Mouse (Mus musculus) gastrocnemius, postnatal 36 days (tissue): ENCODE measurements around the gene Eno2. TPM values are rescaled to one million over a fixed set of nuclear protein-coding genes. Genes with fewer than 3 reads are reported as not detected.

Experiments
- DNase-seq, 2 experiments: peaks; one replicate each; pipeline ENCODE4 v3.0.0; 2022
- intact Hi-C: fragments of 180-260 bp; cut with DNase I; formaldehyde crosslinking; loops from one replicate; pipeline ENCODE4 v1.15.1; 2025
- microRNA-seq, 2 experiments: library from miRNA; unstranded; fragments of <30 nt; microRNA quantifications; one replicate each; pipeline ENCODE4 v1.2.0; 2021
- total RNA-seq, 2 experiments: library from RNA; stranded (reverse); gene quantifications; 2 replicates each; pipeline ENCODE4 v1.2.3; 2021

Gene Eno2
- total RNA-seq, 2 experiments from 2014 or later: 1.4 to 1.8 TPM

GRCm38 (mm10) chr6:124719354-124719978 lies 50.0 kb downstream of the Eno2 start:
- intact Hi-C loops: loop anchor here (2.0 to 10.0 kb wide), 2 partner anchors 17 to 315 kb away; partner anchors contain the start of gene Ing4
- no peak for DNase-seq

GRCm38 (mm10) chr6:124718703-124719102 lies 50.8 kb downstream of the Eno2 start:
- intact Hi-C loops: loop anchor here (2.0 to 10.0 kb wide), 2 partner anchors 18 to 316 kb away; partner anchors contain the start of gene Ing4
- DNase-seq: no peak

DNA sequence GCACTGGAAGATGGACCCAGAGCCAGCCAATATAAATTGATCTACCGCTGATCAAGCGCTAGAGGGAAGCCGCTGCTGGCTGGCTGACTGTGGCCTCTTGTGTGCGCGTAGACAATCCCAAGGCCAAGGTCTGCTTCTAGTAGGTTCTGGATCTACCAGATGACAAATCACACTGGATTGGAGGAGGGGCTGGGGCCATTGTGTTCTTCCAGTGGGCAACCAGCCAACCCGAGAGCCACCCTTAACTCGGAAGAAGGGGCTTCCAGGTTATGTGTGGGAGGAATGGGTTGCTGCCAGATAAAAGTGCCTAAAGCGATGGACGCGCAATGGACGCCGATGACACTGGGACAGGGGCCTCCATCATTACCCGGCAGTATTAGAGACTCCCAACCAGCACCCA lies 51.5 kb downstream of the Eno2 start:
- DNase-seq: no peak
- intact Hi-C loops: loop anchor here (2.0 to 10.0 kb wide), 2 partner anchors 19 to 317 kb away; partner anchors contain the start of gene Ing4

GRCm38 (mm10) chr6:124716864-124717490 lies 52.5 kb downstream of the Eno2 start:
- no peak for DNase-seq
- intact Hi-C loops: loop anchor here (10.0 kb wide), 1 partner anchor 318 kb away; the partner anchor contains the start of gene Ing4

DNA sequence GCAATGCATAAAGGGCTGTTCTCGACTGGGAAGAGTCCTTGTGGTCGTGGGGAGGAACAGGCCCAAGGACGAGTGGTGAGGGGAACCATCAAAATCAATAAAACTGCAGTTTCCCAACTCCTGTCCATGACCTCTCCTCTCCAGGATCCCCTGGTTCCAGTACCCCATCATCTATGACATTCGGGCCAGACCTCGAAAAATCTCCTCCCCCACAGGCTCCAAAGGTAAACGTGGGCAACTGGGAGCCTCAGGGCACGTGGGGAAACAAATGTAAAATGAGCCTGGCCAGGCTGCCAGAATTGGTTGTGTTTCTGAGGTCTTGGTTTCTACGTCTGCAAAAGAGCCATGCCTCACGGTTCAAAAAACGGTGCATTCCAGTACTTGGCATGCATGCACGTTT lies 56.6 kb downstream of the Eno2 start:
- intact Hi-C loops: loop anchor here (5.0 to 10.0 kb wide), 2 partner anchors 44 to 322 kb away; partner anchors contain the start of genes Atn1, Gm45234 and Ing4

DNA sequence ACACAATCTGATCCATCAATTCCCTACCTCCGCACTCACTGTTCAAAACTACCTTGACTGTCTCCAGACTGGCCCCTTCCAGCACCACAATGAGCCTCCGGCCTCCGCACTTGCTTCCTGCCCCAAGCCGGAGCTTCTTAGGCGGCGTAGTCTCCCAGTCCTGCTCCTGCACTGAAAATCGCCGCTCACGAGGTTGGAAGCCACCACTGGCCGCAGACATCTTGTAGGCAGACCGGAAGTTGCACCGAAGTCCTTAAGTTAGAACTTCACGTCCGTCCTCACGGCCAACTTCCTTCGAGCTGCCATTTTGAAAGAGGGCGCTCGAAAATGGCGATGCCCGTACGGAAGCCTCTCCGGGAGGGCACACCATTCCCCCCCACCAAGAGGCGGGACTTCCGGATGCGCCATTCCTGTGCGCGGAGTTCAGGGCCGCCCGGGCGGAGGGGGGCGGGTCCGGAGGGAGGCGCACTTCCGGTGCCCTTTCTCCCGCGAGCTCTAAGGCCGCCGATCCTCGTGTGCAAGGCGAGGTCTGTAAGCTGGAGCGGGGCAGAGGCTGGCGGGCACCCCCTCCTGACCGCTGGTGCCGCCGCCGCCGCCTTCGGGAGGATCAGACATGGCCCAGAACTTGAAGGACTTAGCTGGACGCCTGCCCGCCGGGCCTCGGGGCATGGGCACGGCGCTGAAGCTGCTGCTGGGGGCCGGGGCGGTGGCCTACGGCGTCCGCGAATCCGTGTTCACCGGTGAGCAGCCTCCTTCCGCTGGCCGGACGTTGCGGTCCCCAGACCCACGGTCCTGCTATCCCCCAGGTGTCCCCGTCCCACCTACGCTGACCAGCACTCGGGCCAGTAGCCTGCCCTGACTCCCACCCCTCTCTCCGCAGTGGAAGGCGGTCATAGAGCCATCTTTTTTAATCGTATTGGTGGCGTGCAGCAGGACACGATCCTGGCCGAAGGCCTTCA lies 57.4 kb downstream of the Eno2 start, which contains the start of the genes Emg1 and Phb2:
Gene Emg1 (minus strand): TSS at position 355 of the 959 bp plus-strand sequence.
Gene Phb2 (plus strand): TSS at position 513 of the 959 bp plus-strand sequence.
- intact Hi-C loops: loop anchor here (5.0 to 10.0 kb wide), 2 partner anchors 45 to 323 kb away; partner anchors contain the start of genes Atn1, Gm45234 and Ing4
- peak; percentile 96 to 99 for DNase-seq

More for the DNA sequence above, 56.6 kb downstream of the Eno2 start:
- no peak for DNase-seq

Small RNA genes within 50 kb of the gene (microRNA-seq; reads per million reads assigned to microRNA genes)
- gene Mir141: 0 to 2.1 reads per million in 2 experiments
- 9.7 to 20.8 reads per million in 2 experiments for gene Mir200c

Other genes with a start within 250 kb of the Eno2 start
- 10 to 100 TPM; 17.5 TPM for gene C1s1, start 227.3 kb downstream of the Eno2 start, total RNA-seq
- 1 to 10 TPM in 1 of 2 experiments, under 1 TPM in 1; 0.89 to 1.2 TPM for gene C1rb, start 199.4 kb downstream of the Eno2 start, total RNA-seq
- gene C1s2, start 133.6 kb downstream of the Eno2 start, total RNA-seq: under 1 TPM; 0.32 to 0.56 TPM
- gene Lpcat3, start 106.6 kb downstream of the Eno2 start, total RNA-seq: 10 to 100 TPM; 16.3 to 18.3 TPM
- 10 to 100 TPM; 51.9 to 53.8 TPM for gene Emg1, start 57.5 kb downstream of the Eno2 start, total RNA-seq
- 100 to 1,000 TPM; 140 to 161 TPM for gene Phb2, start 57.3 kb downstream of the Eno2 start, total RNA-seq
- gene Ptpn6, start 31.0 kb downstream of the Eno2 start, total RNA-seq: 1 to 10 TPM in 1 of 2 experiments, under 1 TPM in 1; 0.64 to 2.5 TPM
- gene Grcc10, start 28.3 kb downstream of the Eno2 start, total RNA-seq: 100 to 1,000 TPM; 150 to 160 TPM
- under 1 TPM in 1 of 2 experiments, not detected in 1; 0.08 TPM for gene Gm45234, start 13.7 kb downstream of the Eno2 start, total RNA-seq
- 10 to 100 TPM; 38.3 to 40.7 TPM for gene Atn1, start 13.1 kb downstream of the Eno2 start, total RNA-seq
- under 1 TPM in 1 of 2 experiments, not detected in 1; 0.18 TPM for gene Lrrc23, start 10.1 kb upstream of the Eno2 start, total RNA-seq
- gene Spsb2, start 39.0 kb upstream of the Eno2 start, total RNA-seq: 1 to 10 TPM; 2.3 to 2.5 TPM
- 1,000 to 10,000 TPM; 2,608 to 3,105 TPM for gene Tpi1, start 44.6 kb upstream of the Eno2 start, total RNA-seq
- 10 to 100 TPM; 41.7 to 43.2 TPM for gene Usp5, start 59.8 kb upstream of the Eno2 start, total RNA-seq
- 1 to 10 TPM; 1.5 to 1.8 TPM for gene Cdca3, start 59.9 kb upstream of the Eno2 start, total RNA-seq
- gene Gnb3, start 70.6 kb upstream of the Eno2 start, total RNA-seq: 1 to 10 TPM; 1.2 to 1.6 TPM
- 1 to 10 TPM; 7.5 to 7.9 TPM for gene P3h3, start 88.1 kb upstream of the Eno2 start, total RNA-seq
- under 1 TPM; 0.12 to 0.23 TPM for gene Gpr162, start 94.3 kb upstream of the Eno2 start, total RNA-seq
- gene Cd4, start 118.5 kb upstream of the Eno2 start, total RNA-seq: 1 to 10 TPM in 1 of 2 experiments, not detected in 1; 2.8 TPM
- gene Lag3, start 142.0 kb upstream of the Eno2 start, total RNA-seq: under 1 TPM in 1 of 2 experiments, not detected in 1; 0.25 TPM
- gene Ptms, start 150.4 kb upstream of the Eno2 start, total RNA-seq: 100 to 1,000 TPM; 101 to 129 TPM
- gene Mlf2, start 161.7 kb upstream of the Eno2 start, total RNA-seq: 100 to 1,000 TPM; 201 to 209 TPM
- gene Cops7a, start 195.9 kb upstream of the Eno2 start, total RNA-seq: 100 to 1,000 TPM in 1 of 2 experiments, 10 to 100 TPM in 1; 98.3 to 107 TPM
- 1 to 10 TPM in 1 of 2 experiments, under 1 TPM in 1; 0.10 to 1.3 TPM for gene Pianp, start 227.0 kb upstream of the Eno2 start, total RNA-seq
- 10 to 100 TPM; 20.3 to 22.8 TPM for gene Zfp384, start 239.5 kb upstream of the Eno2 start, total RNA-seq